In genomic region chr19:5989585-5989984, GRCm38 (mm10) we compare ENCODE assay signal across 13 mouse cellular contexts. TPM values are rescaled to one million over a fixed set of nuclear protein-coding genes. Genes with fewer than 3 reads are reported as not detected.
DNase-seq lines count a peak whose midpoint lies in the region; ATAC-seq and TF ChIP-seq lines count a peak whose summit lies in the region.
"Had no signal": no experiment of that assay in that cellular context is flagged by ENCODE, and none has a peak within 500 bp of the region (broad histone marks: within the 10 kb centered on the region; RNA-seq: fewer than 3 reads in every experiment).

No protein-coding gene starts in this region.

- H3K9ac ChIP-seq in kidney, embryonic 15.5 days: no peak overlapping the region
- H3K9ac ChIP-seq in embryonic facial prominence, embryonic 13.5 days: no peak overlapping the region
- H3K9ac ChIP-seq in intestine, postnatal 0 days (ENCODE audit: low read depth, low read length): no peak overlapping the region
- peak overlapping the region; percentile 63; the same call in 1 of the 2 replicates for H3K9ac ChIP-seq in midbrain, embryonic 16.5 days (ENCODE audit: low read depth, low read length)

- H3K36me3 ChIP-seq in kidney, embryonic 15.5 days: 0 out of 2 replicates have a peak, but pooled peaks cover 4% of the 10 kb centered on the region
- H3K36me3 ChIP-seq in embryonic facial prominence, embryonic 13.5 days: peaks cover 15% of the 10 kb centered on the region
- H3K36me3 ChIP-seq in intestine, postnatal 0 days (ENCODE audit: control insufficient read depth, insufficient read depth): peaks cover 30% of the 10 kb centered on the region; the same call in 1 of the 2 replicates
- no peaks in the 10 kb centered on the region for H3K36me3 ChIP-seq in midbrain, embryonic 16.5 days (ENCODE audit: control insufficient read depth, insufficient read depth, low read length)

- H3K27ac ChIP-seq in kidney, embryonic 15.5 days: peak overlapping the region; percentile 75
- peak overlapping the region; percentile 71; the same call in 1 of the 2 replicates for H3K27ac ChIP-seq in embryonic facial prominence, embryonic 13.5 days
- no peak overlapping the region for H3K27ac ChIP-seq in intestine, postnatal 0 days (ENCODE audit: low read depth, low read length)
- H3K27ac ChIP-seq in midbrain, embryonic 16.5 days (ENCODE audit: low read length): no peak overlapping the region

- no peak for ATAC-seq in kidney, embryonic 15.5 days (replicated peaks; ENCODE audit: low FRiP score)
- ATAC-seq in embryonic facial prominence, embryonic 13.5 days (ENCODE audit: insufficient number of reproducible peaks, insufficient read depth, low FRiP score, low TSS enrichment, low read depth): no peak
- ATAC-seq in intestine, postnatal 0 days: peak; percentile 3; the same call in 1 of the 2 replicates
- ATAC-seq in midbrain, embryonic 16.5 days: no peak

- DNase-seq in kidney, adult 11 months: no peak
- no peak for DNase-seq in spleen, postnatal 36 days (ENCODE audit: low spot score in 2 of 2)
- no peak for DNase-seq in adrenal gland, adult 2 months
- DNase-seq: cerebellum, adult 11 months; gastrocnemius, postnatal 25 days had no signal

- H3K27me3 ChIP-seq in kidney, embryonic 15.5 days: no peaks in the 10 kb centered on the region
- H3K27me3 ChIP-seq in embryonic facial prominence, embryonic 13.5 days: no peaks in the 10 kb centered on the region
- no peaks in the 10 kb centered on the region for H3K27me3 ChIP-seq in intestine, postnatal 0 days (replicated peaks; ENCODE audit: control insufficient read depth, insufficient read depth, low read length)
- no peaks in the 10 kb centered on the region for H3K27me3 ChIP-seq in midbrain, embryonic 16.5 days (ENCODE audit: control insufficient read depth, insufficient read depth, low read depth, low read length)

- no peak for TF ChIP-seq CTCF in intestine, postnatal 0 days (IDR thresholded peaks at IDR 0.05; ENCODE audit: low read depth)

- no peak overlapping the region for H3K4me3 ChIP-seq in kidney, embryonic 15.5 days (replicated peaks)
- no peak overlapping the region for H3K4me3 ChIP-seq in embryonic facial prominence, embryonic 13.5 days
- no peak overlapping the region for H3K4me3 ChIP-seq in intestine, postnatal 0 days (ENCODE audit: low read depth, low read length)
- H3K4me3 ChIP-seq in midbrain, embryonic 16.5 days (ENCODE audit: low read depth, low read length): no peak overlapping the region

- 61% methylated on average over 6 of the region's 6 CpGs for WGBS in kidney, embryonic 15.5 days
- WGBS in embryonic facial prominence, embryonic 13.5 days: 67% methylated on average over 6 of the region's 6 CpGs
- 29% methylated on average over 6 of the region's 6 CpGs for WGBS in intestine, postnatal 0 days
- WGBS in midbrain, embryonic 16.5 days: 75% methylated on average over 6 of the region's 6 CpGs

- H3K4me2 ChIP-seq in kidney, embryonic 15.5 days: peak overlapping the region; percentile 50; the same call in 1 of the 2 replicates
- H3K4me2 ChIP-seq in embryonic facial prominence, embryonic 13.5 days: peak overlapping the region; percentile 48; the same call in 1 of the 2 replicates
- H3K4me2 ChIP-seq in intestine, postnatal 0 days (replicated peaks; ENCODE audit: low read depth): no peak overlapping the region
- peak overlapping the region; percentile 51; the same call in 1 of the 2 replicates for H3K4me2 ChIP-seq in midbrain, embryonic 16.5 days (ENCODE audit: low read length)

- no peaks in the 10 kb centered on the region for H3K9me3 ChIP-seq in kidney, embryonic 15.5 days (replicated peaks)
- H3K9me3 ChIP-seq in embryonic facial prominence, embryonic 13.5 days: no peaks in the 10 kb centered on the region
- H3K9me3 ChIP-seq in intestine, postnatal 0 days (ENCODE audit: control insufficient read depth): no peaks in the 10 kb centered on the region
- H3K9me3 ChIP-seq in midbrain, embryonic 16.5 days (replicated peaks; ENCODE audit: control insufficient read depth, low read length, poor library complexity, severe bottlenecking): no peaks in the 10 kb centered on the region

- peaks cover 19% of the 10 kb centered on the region for H3K4me1 ChIP-seq in kidney, embryonic 15.5 days
- peaks cover 12% of the 10 kb centered on the region for H3K4me1 ChIP-seq in embryonic facial prominence, embryonic 13.5 days
- H3K4me1 ChIP-seq in intestine, postnatal 0 days (replicated peaks; ENCODE audit: control insufficient read depth, insufficient read depth, low read length): no peaks in the 10 kb centered on the region
- peaks cover 4% of the 10 kb centered on the region for H3K4me1 ChIP-seq in midbrain, embryonic 16.5 days (ENCODE audit: control insufficient read depth, insufficient read depth, low read length)

RNA-seq across cellular contexts. Expression of gene Slc22a20, which starts 3.6 kb away (rescaled TPM):
- polyA plus RNA-seq in kidney, embryonic 15.5 days (2015; fragmentation: Nextera tagmentation; extraction: Ambion mirVana): not detected in 2 replicates
- not detected in 2 replicates for polyA plus RNA-seq in embryonic facial prominence, embryonic 13.5 days (2015; fragmentation: Nextera tagmentation; extraction: Ambion mirVana)
- polyA plus RNA-seq in intestine, postnatal 0 days (2015; fragmentation: Nextera tagmentation; extraction: Ambion mirVana): not detected in 2 replicates
- polyA plus RNA-seq in midbrain, embryonic 16.5 days (2015; fragmentation: Nextera tagmentation; extraction: Ambion mirVana): not detected in 2 replicates
- total RNA-seq in adrenal gland, adult 2 months (2021): not detected
- not detected in 2 replicates for polyA plus RNA-seq in adrenal gland, adult 2 months (2012; rRNA removed)
- total RNA-seq: gastrocnemius, postnatal 25 days; layer of hippocampus, postnatal 25 days had no signal
- polyA plus RNA-seq: embryonic facial prominence, embryonic 14.5 days; kidney, adult 2 months; lung, postnatal 0 days had no signal

RNA-seq across cellular contexts. Expression of gene Pola2, which starts 25.6 kb away (rescaled TPM):
- polyA plus RNA-seq in kidney, embryonic 15.5 days (2015; fragmentation: Nextera tagmentation; extraction: Ambion mirVana): 75.3 and 83.2 TPM in 2 replicates
- 74.5 and 79.5 TPM in 2 replicates for polyA plus RNA-seq in embryonic facial prominence, embryonic 13.5 days (2015; fragmentation: Nextera tagmentation; extraction: Ambion mirVana)
- polyA plus RNA-seq in intestine, postnatal 0 days (2015; fragmentation: Nextera tagmentation; extraction: Ambion mirVana): 23.5 and 23.9 TPM in 2 replicates
- 19.4 and 22.4 TPM in 2 replicates for polyA plus RNA-seq in midbrain, embryonic 16.5 days (2015; fragmentation: Nextera tagmentation; extraction: Ambion mirVana)
- total RNA-seq in adrenal gland, adult 2 months (2021): 10 to 100 TPM; 15.9 to 20.4 TPM
- 36.0 and 41.0 TPM in 2 replicates for polyA plus RNA-seq in adrenal gland, adult 2 months (2012; rRNA removed)

RNA-seq across cellular contexts. Expression of gene Capn1, which starts 26.1 kb away (rescaled TPM):
- 8.4 and 11.1 TPM in 2 replicates for polyA plus RNA-seq in kidney, embryonic 15.5 days (2015; fragmentation: Nextera tagmentation; extraction: Ambion mirVana)
- polyA plus RNA-seq in embryonic facial prominence, embryonic 13.5 days (2015; fragmentation: Nextera tagmentation; extraction: Ambion mirVana): 8.1 and 10.3 TPM in 2 replicates
- 17.0 and 17.8 TPM in 2 replicates for polyA plus RNA-seq in intestine, postnatal 0 days (2015; fragmentation: Nextera tagmentation; extraction: Ambion mirVana)
- polyA plus RNA-seq in midbrain, embryonic 16.5 days (2015; fragmentation: Nextera tagmentation; extraction: Ambion mirVana): 3.0 and 3.2 TPM in 2 replicates
- total RNA-seq in adrenal gland, adult 2 months (2021): 10 to 100 TPM; 34.9 to 42.1 TPM
- polyA plus RNA-seq in adrenal gland, adult 2 months (2012; rRNA removed): 34.8 and 37.9 TPM in 2 replicates

RNA-seq across cellular contexts. Expression of gene Syvn1, which starts 56.8 kb away (rescaled TPM):
- 35.6 and 38.5 TPM in 2 replicates for polyA plus RNA-seq in kidney, embryonic 15.5 days (2015; fragmentation: Nextera tagmentation; extraction: Ambion mirVana)
- 28.3 and 28.4 TPM in 2 replicates for polyA plus RNA-seq in embryonic facial prominence, embryonic 13.5 days (2015; fragmentation: Nextera tagmentation; extraction: Ambion mirVana)
- 17.7 and 21.3 TPM in 2 replicates for polyA plus RNA-seq in intestine, postnatal 0 days (2015; fragmentation: Nextera tagmentation; extraction: Ambion mirVana)
- polyA plus RNA-seq in midbrain, embryonic 16.5 days (2015; fragmentation: Nextera tagmentation; extraction: Ambion mirVana): 31.5 and 34.5 TPM in 2 replicates
- 10 to 100 TPM; 54.1 to 71.3 TPM for total RNA-seq in adrenal gland, adult 2 months (2021)
- polyA plus RNA-seq in adrenal gland, adult 2 months (2012; rRNA removed): 87.3 and 114 TPM in 2 replicates

Comparison
In these comparisons a context has a peak if more than half of its experiments do, and no peak if none do; other contexts are left out.
1. H3K27ac ChIP-seq: peak in kidney, embryonic 15.5 days (single experiment) and embryonic facial prominence, embryonic 13.5 days (single experiment); none in intestine, postnatal 0 days (single experiment) and midbrain, embryonic 16.5 days (single experiment).